Mouse (Mus musculus): Measurements from ENCODE around the gene Evi2a. TPM values are rescaled to one million over a fixed set of nuclear protein-coding genes. Genes with fewer than 3 reads are reported as not detected.

The Evi2a gene
- total RNA-seq, 2 experiments from 2014 or later, result 28.7 to 29.7 TPM

DNA sequence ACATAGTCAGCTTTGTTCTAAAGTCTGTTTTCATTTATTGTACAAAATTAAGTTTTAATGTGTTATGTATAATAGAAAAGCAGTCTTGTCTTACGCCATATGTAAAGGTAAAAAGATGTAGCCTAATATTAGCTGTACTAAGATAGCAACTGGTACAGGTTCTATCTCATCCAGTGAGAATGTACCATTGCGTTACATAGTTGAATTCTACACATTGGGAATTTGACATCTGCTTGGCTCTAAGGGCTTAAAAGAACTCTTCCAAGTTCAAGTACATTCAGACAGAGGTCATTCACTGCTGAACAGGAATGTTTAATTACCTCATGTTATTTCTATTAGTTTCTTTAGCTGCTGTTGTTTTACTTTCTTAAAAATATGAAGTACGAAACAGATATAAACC, 3.9 kb downstream of the Evi2a start:
- no peak for DNase-seq (ENCODE audit: low spot score in 2 of 2)

DNA sequence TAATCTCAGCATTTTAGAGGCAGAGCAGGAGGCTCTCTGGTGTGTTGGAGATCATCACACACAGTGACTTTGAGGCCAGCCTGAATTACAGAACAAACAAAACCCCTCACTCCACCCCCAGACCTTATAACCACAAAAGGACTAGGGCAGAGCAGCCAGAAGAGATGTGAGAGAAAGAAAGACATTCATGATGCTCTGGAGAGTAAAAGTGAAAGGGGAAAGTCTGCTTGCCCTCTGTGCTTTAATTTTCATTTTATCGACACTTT, 6.2 kb downstream of the Evi2a start:
- DNase-seq (ENCODE audit: low spot score in 2 of 2), result no peak

DNA sequence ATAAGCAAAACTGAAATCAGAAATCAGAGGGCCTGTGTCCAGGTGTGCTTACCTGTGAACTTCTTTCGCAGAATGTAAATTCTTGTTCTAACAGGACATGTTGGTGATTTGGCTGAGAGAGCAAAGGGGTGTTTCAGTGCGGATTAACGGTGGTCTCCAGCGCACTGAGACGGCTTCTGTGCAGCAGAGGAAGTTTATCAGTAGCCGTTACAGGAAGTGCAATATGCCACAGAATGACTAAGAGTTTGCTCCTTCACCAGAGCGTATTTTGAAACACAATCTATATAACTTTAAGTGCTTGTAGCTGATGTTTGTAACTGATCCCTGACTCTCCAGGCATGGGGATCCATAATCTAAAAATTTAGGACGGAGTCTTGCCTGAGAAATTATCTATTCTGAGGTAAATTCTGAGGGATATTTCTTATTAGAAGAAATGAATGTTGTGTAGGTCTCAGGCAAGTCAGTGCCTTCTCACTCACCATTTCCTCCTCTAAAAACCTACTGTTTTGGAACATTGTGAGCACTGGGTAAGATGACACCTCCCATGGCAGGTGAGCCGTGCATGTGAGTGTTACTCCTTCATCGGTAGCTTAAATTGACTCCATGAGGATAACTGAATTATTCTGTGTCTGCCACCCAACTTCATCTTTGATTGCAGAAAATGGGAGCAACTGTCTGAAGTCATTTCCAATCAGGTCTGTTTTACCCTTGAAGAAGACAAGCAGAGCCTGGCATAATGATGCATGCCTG, 6.7 kb downstream of the Evi2a start, which contains the start of gene Evi2b:
TSS of gene Evi2b (minus strand) at position 203 of the 750 bp plus-strand sequence.
- no peak for DNase-seq (ENCODE audit: low spot score in 2 of 2)

DNA sequence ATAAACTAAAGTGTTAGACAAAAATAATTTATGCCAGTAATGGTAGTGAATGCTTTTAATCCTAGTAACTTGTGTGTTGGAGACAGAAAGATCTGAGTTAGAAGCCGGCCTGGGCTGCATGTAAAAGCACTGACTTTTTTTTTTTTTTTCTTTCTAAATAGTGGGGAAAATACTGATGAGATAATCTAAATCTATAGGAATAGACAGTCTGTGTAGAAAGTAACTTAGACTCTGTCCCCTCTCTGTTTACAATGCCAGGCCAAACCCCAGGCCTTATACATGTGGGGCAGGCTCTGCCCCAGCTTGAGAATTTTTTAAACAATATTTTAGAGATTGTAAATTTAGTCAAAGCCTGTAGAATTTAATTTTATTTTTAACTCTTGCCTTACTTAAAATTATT, 7.5 kb downstream of the Evi2a start:
- DNase-seq (ENCODE audit: low spot score in 2 of 2), result no peak

DNA sequence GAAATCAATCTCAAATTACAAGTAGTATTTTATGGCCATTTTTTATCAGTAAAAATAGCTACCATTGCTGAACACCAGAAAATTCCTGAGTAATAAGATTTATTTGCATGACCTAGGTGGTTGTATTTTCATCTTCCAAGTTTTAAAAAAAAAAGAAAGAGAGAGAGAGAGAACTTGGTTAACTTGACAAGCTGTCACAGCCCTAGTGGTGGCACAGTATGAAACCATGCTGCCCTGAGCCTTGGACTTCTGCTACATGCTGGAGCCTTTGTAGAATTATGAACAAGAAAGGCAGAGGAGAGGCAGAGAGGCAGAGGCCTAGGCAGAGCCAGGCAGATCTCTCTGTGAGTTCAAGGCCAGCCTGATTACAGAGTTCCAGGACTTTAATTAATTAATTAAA, 8.5 kb downstream of the Evi2a start:
- DNase-seq (ENCODE audit: low spot score in 2 of 2), result no peak

DNA sequence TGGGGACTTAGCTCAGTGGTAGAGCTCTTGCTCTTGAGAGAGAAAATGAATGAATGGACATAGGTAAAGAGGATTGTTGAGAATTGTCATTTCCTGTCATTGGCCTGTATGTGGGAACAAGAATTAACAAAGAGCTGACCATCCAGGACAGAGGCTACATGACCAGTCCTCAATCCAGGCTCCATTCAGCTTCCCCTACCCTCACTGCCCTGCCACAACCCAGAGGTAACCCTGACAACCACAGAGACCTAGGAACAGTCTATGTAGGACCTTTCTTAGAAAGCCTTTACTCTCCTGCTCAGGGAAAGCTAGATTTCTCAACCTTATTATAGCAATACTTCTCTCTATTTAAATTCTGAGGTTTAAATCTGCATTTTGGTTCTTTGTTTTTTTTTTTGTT, 9.6 kb downstream of the Evi2a start:
- DNase-seq (ENCODE audit: low spot score in 2 of 2), result no peak

DNA sequence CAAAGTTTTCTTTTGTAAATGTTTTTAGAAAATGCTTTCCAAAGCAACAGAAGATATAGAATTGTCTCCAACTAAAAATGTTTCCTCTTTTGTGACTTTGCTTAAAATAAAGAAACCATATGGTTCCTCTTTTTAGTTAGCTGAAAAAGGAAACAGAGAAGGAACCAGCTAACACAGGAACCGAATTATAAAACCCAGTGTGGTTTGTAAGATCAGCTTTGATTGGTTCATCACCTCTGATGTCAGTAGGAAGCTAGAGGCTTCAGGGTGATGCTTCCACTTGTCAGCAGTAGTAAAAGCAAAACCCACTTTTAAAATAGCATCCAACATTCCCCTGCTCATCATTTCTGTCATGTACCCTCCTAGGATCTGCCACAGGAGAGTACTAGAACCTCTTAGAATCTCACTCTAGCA, 10.5 kb downstream of the Evi2a start:
- peak in 1 of 2 experiments; percentile 53 for DNase-seq (ENCODE audit: low spot score in 2 of 2)

DNA sequence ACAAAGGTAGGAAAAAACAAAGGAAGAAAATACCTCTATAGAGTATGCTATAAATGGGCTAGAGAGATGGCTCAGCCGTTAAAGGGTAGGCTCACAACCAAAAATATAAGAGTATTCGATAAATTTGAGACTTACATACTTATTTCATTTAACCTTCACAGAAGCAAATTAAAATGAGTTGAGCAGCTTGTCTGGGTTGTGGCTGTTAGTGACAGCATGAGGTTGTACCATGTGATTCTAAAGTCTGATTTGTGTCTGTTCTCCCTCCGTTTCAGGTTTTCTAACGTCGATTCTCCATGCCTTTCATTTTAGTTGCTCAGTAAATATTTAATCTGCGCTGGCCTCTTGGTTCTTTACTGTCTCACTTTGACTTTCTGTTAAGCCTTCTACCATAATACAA, 11.1 kb downstream of the Evi2a start:
- no peak for DNase-seq (ENCODE audit: low spot score in 2 of 2)

DNA sequence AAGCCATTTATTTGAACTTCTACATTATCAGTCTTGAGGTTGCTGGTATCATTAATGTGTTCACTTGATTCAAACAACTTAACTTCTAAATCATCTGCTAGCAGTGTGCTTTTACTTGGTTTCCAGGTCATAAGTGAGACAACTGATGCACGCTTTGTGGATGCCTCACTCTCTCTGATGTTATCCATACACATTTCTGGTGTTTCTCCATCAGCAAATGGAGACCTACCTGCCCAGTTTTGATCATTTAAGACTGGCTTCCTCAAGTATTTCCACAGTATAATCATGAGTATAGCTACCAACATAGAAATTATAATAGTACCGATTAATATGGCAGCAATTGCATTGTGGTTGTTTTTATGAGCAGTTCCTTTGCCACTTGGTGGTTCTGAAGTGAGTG, 14.6 kb downstream of the Evi2a start:
- no peak for DNase-seq (ENCODE audit: low spot score in 2 of 2)

DNA sequence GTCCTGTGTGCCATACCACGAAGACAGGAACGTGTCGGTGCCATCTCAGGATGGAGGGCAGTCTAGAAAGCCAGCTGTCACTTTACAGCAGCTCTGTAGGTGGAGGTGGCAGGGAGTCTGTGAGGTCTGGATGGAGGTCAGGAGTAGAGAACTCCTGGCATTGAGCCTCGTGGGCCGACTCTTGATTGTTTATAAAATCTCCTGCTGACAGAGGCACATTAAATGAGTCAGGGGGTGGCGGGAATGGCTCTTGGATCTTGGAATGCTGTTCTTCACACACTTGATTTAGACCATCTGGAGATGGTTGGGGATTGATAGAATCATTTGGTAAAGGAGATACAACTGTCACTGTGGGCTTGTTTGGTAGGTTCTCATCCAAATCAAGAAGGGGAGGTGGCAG, 15.1 kb downstream of the Evi2a start:
- DNase-seq (ENCODE audit: low spot score in 2 of 2), result no peak

DNA sequence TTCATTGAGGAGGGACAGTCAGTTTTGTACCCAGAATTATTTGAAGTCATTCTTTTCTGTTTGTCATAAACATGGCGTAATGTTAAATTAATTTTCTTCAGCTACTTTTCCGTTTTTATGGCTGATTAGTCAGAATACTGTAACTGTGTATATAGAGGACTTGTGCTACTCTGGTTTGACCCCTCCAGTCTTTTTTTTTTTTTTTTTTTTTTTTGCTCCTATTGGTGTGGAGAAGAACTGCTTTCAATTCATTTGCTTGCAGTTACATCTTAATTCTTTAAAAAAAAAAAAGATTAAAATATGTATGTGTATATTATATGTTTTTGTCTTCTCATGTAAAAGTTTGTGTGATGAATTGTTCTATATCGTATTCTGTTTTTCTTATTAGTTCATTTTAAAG, 18.4 kb downstream of the Evi2a start:
- DNase-seq (ENCODE audit: low spot score in 2 of 2), result no peak

DNA sequence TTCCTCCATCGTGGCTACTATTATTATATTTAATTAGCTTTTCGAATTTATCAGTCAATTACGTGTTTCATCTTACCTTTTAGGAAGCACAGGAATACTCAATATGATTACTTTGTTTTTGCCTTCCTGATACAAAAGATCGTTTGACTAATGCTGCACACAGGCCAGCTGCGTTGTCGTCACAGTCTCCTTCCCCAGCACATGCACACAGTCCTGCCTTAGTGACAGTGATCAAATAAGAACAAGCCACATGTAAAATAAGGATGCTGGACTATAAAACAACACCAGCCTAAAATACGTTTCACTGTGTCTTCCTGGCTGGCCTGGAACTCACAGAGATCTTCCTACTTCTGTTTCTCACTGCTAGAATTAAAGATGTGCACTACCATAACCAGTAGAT, 25.9 kb downstream of the Evi2a start:
- no peak for DNase-seq (ENCODE audit: low spot score in 2 of 2)

DNA sequence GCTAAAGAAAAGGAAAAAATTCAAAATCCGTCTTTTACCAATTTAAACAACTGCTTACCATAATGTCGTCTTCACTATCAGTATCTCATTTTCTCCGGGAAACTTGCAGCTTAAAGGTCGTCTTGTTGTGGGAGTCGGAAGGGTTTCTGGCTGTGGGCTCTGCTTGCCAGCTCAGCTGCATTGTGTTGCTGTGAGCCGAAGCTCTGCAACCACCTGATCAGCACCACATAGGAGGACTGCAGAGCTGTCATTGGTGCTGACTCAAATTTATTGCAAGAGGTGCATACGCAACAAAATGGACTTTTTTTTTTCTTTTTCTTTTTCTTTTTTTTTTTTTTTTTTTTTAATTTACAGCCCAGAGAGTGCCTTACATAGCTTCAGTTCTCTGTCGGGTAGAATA, 26.6 kb downstream of the Evi2a start, which contains the start of gene Omg:
TSS of gene Omg (minus strand) at position 240 of the 400 bp plus-strand sequence.
- DNase-seq (ENCODE audit: low spot score in 2 of 2), result peak; percentile 64 to 80

DNA sequence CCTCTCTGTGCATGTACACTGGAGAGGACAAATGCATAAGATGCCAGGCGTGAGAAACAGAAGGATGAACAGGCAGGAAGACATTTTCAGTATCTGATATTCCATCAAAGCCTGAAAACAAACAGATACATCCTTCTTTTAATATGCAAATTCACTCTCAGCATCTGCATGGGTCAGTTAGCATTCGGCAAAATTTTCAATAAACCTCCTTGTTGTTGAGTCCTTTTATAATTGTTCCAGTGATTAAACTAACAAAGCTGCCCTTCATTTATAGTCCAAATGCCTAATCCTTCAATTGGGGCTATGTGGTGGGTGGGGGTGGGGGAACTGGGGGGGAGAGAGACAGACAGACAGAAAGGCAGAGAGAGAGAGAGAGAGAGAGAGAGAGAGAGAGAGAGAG, 27.5 kb downstream of the Evi2a start:
- DNase-seq (ENCODE audit: low spot score in 2 of 2), result peak in 1 of 2 experiments; percentile 50

DNA sequence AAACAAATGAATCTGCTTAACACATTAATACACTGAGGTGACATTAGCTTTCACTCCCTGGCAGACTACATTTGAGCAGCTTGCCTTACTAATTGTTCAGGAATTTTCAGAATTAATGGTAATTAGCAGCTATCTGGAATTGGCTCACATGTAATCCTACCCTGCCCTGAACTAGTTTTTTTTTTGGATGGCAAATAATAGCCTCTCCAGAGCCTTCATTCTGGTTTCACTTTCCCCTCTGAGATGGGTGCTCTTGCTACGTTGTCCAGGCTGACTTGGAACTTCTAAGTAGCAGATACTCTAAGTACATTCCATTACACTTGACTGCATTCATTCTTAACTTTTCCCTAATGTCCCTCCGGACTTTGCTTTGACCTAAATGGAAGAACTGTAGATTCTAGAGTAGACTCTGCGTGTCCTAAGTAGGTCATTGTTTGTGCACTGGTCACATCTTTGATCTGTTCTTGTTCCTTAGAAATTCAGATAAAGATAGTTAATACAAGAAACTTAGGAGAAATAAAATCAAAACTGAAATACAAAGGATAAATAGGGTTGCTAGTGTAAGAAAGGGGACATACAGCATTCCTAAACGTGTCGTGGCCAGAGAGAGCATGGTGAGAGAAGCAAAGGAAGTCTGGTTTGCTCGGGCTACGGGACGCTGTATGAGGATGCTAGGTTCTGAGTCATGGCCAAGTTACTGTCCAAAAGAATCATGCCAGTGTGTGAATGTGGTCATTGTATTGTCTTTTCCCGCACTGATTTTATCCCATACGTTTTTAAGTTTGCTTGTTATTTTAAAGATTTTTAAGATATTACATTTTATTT, 35.2 kb downstream of the Evi2a start:
- DNase-seq (ENCODE audit: low spot score in 2 of 2), result no peak

DNA sequence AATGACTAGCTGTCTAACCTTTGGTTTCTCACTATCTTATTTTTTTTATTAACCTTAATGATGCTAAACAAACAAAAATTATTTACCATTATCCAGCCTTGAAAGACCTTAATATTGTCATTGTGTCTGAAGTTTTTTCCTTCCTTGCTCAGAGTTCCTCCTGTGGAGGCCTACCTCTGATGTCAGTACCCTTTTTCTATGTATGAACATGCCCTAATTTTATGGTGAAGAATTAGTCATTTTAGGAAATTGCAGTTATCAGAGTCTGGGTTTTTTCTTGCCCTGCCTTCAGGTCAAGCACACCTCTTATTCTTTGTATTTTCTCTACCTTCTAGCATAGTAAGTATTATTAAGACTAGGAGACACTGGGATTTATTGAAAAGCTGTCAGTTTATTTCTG, 45.7 kb downstream of the Evi2a start:
- no peak for DNase-seq (ENCODE audit: low spot score in 2 of 2)

DNA sequence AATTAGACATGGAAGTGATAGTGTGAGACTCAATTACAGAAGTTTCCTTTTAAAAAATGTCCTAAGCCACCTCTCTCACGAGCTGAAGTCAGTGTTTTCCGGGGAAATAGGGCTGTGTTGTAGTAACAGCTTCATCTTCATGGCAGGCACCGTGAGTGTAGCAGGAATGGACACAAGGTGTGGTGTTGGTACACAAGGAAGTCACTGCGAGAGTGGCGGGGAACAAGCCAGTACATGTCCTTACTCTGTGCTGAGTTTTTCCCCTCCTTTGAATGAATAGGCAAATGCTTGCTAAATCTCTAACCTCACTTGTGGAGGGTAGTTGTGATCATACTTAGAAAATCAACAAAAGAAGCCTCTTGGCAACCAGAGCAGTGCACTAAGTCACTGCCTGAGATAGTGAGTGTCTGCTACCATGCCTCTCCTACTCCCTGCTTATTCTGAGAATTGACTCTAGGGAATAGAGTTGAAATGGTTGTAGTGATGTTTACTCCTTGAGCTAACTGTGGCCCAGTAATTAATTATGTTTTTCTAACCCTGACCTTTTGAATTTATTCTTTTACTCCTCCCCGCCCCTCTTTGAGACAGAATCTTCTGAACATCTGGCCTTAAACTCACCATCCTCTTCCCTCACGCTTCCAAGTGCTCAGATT, 46.4 kb downstream of the Evi2a start:
- no peak for DNase-seq (ENCODE audit: low spot score in 2 of 2)

DNA sequence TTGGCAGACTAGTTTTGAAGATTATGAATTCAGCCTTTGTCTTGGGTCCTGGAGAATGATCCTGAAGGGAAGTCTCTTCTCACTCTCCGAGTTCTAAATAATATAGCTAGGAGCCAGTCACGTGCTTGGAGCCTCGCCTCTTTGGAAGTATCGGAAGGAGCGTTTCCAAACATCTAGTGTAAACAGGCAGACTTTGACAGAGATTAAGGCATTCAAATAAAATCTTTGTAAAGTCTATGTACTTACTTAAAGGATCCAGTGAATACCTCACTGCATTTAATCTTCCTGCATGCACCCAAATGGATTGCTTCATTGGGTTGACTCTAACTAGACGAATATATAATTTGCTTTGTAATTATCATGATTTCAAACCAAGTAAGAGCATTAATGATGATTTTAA, 47.0 kb downstream of the Evi2a start:
- no peak for DNase-seq (ENCODE audit: low spot score in 2 of 2)

Data from layer of hippocampus, adult 18-20 months (tissue).